Mouse (Mus musculus) adipocyte (in vitro differentiated cells): ENCODE measurements around the gene Itm2b.

ENCODE experiments used
- DNase-seq: peaks from one replicate; pipeline ENCODE4 v3.0.0-alpha.2; 2016; ENCODE audit warnings: low spot score

Gene Itm2b

DNA sequence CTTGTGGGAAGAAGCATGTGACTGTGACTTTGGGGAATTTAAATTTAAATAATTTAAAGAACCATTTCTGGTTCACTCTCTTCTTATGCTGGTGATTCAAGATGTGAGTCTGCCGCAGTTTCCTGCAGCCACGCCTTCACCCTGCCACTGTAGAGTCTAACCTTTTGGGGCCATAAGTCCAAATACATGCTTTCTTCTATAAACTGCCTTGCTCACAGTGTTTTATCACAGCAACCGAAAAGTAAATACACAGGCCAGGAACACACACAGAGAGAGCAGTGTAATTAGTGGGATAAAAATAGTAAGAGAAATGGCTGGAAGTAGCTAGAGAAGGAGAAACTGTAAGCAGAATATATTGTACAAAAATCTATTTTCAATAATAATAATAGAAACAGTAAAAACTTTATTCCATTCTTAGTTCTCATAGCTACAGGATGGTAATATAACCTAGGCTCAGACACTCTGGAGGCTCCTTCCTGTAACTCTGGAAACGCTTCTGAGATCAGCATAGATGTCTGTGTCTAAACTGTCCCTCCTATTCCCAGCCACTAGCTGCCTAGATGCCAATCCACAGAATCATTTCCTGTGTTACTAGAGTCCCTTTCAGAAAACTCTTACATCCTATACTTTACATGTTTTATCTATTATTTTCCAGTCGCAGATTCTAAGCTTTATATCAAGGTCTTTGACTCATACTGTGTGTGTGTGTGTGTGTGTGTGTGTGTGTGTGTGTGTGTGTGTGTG is 9.3 kb upstream of the Itm2b start:
- no peak for DNase-seq

DNA sequence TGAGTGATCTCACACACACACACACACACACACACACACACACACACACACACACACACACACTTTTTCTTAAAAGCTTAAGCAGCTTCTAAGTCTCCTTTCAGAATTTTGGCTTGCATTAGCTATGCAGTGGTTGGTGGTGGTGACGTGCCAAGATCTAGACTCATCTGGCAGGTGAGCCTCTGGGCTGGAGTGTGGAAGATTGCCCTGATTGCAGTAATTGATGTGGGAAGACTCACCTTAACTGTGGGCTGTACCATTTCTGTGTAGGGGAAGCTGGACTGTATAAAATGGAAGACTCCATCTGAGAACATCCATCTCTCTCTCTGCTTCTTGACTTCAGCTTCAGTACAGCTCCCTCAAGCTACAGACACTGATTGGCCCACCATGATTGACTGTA is 6.4 kb upstream of the Itm2b start:
- no peak for DNase-seq

DNA sequence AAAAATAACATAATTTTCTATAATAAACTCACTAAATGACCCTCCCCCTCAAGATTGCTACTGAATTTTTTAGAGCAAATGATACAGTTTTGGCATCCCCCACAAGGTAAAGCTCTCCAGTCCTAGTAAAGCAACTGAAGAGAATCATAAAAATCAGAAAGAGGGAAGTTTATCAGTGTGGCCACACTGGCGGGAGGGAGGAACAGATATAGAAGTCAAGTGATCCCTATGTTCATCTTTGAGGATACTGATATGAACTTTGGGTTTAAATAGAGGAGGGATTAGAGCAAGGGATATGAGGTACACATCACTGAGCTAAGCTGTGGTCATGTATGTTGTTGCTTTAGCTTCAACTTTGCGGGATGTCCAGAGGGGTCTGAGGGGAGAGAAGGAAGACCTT is 5.1 kb upstream of the Itm2b start:
- DNase-seq = no peak

DNA sequence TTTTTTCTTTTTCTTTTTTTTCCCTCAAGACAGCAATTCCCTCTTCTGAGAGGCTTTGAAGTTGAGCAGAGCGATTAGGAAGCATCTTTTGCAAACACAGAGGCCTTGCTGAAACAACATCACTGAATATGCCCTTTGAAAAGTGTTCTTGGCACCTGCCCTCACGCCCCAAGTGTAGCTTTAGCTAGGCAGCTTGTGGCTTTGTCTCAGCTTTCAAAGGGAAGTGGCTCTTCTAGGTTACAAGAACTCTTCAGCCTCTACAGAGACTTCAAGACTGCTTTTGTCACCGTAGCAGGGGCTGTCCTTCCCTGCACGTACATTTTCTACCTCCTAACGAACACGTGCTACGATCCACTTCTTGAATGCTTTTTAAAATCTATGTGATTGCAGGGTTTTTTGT is 4.0 kb upstream of the Itm2b start:
- no peak for DNase-seq

DNA sequence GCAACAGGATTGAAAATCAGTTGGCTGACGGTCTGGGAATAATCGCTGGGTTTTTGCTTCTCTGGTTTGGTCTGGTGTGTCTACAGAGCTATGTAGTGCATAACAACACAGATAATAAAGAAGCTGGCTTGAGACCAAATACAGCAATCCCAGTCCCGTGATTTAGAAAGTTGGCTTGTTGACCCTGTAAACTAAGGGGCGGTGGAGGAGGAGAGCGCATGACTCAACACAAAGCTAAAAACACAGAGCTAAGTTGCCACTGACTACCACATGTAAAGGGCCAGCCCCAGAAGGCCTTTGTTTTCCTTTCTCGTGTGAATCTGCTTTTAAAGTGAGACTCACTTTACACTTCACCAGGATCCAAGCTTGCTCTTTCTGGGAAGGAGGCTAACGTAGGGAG is 3.5 kb upstream of the Itm2b start:
- DNase-seq = peak; percentile 96

- peak; percentile 54 for DNase-seq
Observed at GRCm38 (mm10) chr14:73386493-73386892, 1.4 kb upstream of the Itm2b start.

DNA sequence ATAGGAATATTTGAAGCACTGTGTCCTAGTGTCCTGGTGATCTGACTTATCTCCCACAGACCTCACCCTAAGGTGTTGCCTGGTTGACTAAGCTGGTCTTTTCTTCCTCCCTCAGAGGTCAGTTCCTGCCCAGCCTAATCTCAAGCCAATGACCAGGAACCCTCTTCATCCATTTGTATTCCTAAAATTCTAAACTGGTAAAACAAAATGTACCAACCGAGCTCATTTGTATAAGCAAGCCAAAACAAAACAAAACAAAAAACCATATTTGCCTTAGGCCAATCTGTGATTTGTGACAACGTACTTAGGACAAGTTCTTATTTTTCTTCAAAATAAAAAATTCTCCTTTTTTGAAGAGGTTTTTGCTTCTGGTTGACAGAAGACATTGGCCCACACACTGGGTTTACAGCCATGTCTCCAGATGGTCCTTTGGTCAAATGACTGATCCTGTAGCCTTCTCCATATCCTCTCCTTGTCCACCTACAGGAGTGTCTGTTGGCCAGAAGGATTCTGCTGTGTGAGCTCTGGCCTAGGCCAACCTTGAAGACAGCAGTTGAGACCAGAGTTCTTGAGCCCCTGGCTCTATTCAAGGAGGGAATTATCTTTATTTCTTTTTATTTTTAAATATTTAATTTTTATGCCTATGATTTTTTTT is 758 bp upstream of the Itm2b start:
- DNase-seq = no peak

DNA sequence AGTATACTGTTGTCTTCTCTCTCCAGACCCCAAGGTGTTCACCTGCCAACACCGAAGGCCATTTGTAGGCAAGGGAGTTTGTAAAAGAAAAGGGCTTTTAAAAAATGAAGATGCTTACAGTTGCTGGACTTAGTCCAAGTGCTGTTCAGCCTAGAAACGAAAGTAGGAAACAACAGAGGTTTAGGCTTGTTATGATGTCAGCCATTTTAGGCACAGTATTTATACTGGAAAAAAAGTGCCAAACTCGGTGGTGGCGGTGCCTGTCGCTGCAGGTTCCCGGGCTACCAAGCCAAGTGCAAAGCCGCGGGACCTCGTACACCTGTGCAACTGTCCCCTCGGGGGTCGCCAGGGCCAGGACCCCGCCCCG is 560 bp downstream of the Itm2b start:
- peak; percentile 76 for DNase-seq

DNA sequence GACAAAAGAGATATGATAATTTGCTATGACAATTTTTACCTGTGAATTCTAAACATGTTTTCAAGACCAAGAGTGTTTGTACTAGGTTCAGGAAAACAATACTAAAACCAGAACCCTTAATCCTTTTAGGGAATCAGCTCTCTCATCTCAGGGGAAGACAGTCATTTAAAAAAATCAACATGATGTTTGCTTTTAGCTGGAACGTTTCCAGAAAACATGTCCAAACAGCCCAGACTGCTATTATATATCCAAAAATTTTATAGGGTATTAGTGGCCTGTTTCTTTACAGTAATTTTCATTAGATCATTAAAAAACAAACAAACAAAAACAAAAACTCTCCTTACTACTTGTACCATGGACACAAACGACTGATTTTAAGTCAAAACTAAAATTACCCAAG is 1.3 kb downstream of the Itm2b start:
- peak; percentile 70 for DNase-seq

GRCm38 (mm10) chr14:73382699-73383098 is 2.4 kb downstream of the Itm2b start:
- DNase-seq = peak; percentile 94

GRCm38 (mm10) chr14:73381559-73381958 is 3.5 kb downstream of the Itm2b start:
- no peak for DNase-seq

DNA sequence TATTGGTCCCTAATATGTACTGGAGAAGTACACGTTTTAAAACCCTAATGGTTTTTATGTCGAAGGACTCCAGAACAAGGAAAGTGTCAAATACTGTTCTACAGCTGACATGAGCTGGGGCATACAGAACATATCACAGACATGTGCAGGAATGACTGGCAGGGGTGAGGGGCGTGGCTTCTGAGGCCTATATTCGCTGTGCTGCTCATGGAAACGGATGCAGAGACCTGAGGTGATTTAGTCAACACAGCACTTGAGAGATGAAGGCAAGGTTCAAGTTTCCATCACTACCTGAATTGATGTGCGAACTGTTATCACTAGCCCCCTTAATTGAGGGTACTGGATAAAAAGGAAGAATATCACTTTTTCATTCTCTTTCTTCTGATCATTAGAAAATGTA is 7.3 kb downstream of the Itm2b start:
- no peak for DNase-seq

GRCm38 (mm10) chr14:73376920-73377319 is 8.2 kb downstream of the Itm2b start:
- DNase-seq = no peak

DNA sequence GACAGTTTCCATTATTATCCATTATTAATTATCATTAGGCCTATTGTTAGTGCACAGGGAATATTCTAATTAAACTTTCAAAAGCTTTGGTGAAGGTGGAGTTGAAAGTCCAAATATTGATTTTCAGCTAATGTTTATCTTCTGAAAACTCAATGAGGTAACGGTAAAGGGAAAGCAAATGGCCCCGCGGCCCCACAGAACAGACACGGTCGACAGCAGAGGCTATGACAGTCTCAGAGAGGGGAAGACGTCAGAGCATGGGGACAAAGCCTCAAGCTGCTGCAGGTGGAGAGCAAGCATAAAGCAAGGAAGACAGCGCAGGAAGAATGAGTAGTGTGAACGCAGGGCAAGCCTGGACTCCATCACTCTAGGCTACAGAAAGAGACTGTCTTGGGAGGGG is 9.2 kb downstream of the Itm2b start:
- DNase-seq = no peak

DNA sequence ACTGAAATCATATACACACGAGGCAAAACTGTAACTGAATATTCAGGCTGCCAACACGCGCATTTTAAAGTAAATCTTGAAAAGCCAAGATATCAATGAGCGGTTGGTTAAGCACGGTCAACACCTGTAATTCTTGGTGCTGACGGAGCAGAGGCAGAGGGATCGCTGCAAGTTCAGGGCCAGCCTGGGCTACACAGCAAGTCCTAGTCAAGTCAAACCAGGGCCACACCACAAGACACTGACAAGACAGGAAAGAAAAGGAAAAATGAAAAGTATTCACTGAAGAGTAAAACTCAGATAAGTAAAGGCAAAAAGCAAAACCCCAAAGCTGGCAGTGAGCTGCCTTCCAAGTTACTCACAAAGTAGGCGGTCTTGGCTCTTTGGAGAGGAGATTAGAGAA is 9.6 kb downstream of the Itm2b start:
- no peak for DNase-seq

DNA sequence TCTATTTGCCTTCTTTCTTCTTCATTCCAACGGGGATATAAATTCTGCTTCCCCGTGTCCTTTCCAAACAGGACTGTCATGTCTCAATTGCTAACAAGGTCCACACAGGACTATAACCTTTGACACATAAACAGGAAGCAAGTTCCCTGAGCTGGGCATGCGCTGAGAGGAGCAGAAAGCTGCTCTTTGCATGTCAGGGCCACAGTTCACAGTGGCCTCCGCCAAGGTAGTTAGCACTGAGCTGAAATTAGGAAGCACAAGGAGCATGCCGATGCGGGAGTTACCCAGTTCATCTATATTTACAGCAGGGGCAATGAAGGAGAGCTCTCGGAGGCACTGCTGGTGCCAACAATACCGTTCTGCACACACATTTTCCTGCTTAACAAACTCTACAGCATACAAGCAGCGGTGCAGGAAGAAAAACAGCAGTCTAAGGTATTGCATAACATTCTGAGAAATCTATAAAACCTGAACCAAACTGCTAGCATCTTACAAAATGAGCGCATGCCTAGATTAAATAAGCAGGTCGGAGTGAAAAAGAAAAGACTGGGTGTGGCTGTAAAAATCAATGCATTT is 10.7 kb downstream of the Itm2b start:
- DNase-seq = no peak

- DNase-seq = no peak
Observed at GRCm38 (mm10) chr14:73373606-73374005, 11.5 kb downstream of the Itm2b start.

DNA sequence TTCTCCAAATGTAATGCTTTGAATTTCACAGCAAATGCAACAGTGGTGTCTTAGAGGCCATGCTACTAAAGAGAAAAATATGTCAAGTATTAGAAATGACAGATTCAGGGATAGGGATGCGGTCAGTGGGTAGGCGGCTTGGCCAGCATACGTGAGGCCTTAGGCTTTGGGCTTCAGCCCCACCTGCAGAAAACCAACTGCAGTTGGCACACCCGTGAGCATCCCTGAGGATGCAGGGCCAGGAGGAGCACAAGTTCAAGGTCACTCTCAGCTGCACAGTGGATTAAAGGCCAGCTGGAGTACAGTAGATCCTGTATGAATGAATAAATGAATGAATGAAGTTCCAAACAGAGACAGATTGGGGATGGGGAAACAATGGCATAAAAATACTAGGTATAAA is 12.1 kb downstream of the Itm2b start:
- no peak for DNase-seq

- DNase-seq = no peak
Observed at GRCm38 (mm10) chr14:73371577-73371976, 13.5 kb downstream of the Itm2b start.

DNA sequence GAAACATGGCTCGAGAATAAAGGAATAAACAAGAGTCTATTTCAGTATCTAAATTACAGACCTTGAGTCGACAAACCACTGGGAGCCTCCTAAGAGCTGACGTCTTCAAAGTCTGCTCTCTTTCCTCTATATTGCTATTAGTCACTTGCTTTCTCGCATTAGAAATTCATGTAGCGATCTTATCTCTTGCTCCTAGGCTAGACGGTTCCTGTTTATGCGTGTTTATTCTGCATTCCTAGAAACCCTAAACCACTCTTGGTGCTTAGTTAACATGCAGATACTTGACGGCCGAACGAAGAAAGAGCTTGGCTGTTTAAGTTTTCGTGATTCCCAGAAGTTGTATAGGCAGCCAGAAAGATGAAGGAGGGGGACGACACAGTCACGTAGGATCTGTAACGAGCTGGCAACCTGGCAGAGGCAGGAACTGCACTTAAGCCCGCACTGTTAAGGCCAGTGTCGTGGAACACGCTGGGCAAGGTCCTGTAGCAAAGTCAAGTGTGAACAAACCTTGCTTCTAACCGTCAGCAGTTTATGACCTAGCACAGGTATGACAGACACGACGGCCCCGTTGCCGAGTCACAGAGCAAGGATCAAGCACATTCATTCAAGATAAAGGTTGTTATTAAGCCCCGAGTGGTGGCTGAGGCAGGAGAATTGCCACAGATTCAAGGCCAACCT is 14.3 kb downstream of the Itm2b start:
- no peak for DNase-seq

- no peak for DNase-seq
Observed at GRCm38 (mm10) chr14:73370078-73370670, 14.9 kb downstream of the Itm2b start.

GRCm38 (mm10) chr14:73369634-73370033 is 15.5 kb downstream of the Itm2b start:
- DNase-seq = no peak

GRCm38 (mm10) chr14:73368966-73369365 is 16.1 kb downstream of the Itm2b start:
- DNase-seq = no peak
